Mouse (Mus musculus) right cerebral cortex, postnatal 25 days (tissue): Measurements from ENCODE around the gene Fhl1.

Experiments
- DNase-seq: peaks from one replicate; pipeline ENCODE4 v3.0.0; 2022

Fhl1 gene

DNA sequence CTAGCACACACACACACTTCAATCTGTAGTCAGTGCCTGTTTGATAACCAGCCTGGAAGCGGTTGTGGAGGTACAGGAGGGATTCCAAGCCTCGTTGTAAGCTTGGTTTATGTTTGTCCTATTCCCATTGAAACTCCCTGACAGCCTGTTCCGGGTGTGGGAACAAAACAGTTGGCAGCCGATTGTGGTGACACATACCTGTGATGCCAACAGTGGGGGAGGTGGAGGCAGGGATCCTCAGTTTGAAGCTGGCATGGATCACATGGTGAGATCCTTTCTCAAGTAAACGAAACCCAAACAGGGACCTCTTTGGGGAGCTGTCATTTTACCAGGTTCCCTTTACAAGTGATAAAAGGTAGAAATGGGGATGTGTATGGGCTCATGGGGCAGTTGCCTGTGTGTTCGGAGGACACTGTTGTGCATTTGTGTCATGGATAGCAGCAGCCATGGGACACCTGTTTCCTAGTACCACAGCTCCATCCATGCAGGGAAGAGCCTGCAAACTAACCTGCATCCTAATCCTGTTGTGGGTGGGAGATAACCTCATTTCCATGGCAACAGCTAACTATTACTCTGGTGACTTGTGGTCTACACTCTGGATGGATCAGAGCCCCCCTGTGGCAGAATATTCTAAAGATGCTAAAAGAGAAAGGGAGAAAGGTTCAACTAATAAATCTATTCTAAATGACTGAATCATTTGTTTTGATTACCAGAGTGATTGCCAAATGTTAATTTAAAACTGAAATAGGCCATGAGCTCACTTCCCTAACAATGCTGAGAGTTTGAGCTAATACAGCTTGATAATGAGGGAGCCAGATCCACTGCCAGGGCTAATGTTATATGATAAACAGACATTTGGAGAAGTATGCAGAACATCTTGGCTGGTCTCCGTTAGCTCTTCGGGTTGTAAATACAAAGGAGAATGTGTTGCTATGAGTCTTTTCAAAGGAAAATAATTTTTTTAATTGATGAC, 22.0 kb downstream of the Fhl1 start:
- peak; percentile 20 for DNase-seq

DNA sequence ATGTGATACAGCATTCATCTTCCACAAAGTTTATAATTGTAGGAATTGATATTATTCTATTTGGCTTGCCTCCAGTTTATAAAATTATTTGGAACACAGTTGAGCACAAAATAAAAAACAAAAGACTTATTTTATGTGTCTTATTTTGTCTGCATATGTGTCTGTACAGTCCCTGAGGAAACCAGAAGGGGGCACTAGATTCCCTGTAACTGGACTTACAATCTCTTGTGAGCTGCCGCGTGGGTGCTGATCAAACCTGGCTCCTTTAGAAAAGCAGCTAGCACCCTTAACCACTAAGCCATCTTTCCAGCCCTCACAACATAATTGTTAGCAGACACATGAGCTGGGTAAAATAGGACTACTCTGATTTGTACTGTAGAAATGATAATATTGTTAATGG, 24.1 kb downstream of the Fhl1 start:
- DNase-seq: peak; percentile 4

DNA sequence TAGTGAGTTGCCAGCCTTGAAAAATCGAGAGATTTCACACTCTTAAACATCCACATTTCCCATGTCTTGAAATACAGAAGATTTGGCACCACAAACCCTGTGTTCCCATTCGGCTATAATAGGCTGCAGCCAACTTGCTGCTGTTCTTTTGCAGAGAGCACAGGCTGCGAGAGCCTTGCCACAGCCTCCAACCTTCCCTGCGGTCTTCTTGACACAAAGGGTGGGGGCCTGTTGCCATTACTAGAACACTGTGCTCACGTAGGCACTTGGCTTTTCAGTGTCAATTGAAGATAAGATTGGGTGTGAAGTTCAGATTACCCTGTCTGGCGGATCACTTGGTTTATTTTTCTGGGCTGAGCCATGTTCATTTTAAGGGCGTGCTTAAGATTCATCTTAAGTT, 24.8 kb downstream of the Fhl1 start:
- no peak for DNase-seq

DNA sequence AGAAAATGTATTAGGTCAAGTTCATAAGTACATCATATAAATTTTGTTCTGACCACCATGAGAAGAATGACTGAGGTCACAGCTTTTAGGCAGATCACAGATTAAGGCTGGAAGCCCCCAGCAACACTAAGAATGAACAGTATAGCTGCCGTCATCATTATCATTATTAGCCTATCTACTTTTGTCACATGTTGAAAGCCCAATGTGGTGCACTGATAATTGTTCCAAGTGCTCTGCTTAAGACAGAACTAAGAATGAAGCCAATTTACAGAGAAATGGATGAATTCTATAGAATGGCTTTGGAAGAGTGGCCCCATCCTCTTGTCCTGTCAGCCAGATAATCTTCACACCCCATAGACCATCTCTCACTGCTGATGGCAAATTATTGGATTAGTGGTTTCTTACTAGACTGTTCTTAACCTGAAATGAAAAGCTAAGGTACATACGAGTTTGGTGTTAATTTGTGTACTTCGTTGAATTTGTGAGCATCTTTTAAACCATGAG, 28.7 kb downstream of the Fhl1 start:
- no peak for DNase-seq

DNA sequence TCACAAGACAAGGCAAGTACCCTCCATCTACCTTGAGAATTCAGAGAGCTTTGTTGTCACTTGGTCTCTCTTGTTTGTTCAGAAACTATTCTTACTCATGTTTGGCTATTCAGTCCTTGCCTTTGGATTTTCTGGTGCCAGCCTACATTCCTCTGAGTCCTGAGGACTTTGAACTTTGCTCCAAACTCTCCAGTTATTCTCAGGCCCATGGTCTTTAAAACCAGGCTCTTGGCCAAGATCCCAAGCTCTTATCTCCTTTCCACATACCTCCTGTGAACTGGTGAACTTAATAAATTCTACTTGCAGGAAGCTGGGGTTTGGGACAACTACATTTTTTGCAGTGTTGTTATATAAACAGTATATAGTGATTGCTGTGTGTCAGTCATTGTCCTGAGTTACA, 38.3 kb downstream of the Fhl1 start:
- no peak for DNase-seq

DNA sequence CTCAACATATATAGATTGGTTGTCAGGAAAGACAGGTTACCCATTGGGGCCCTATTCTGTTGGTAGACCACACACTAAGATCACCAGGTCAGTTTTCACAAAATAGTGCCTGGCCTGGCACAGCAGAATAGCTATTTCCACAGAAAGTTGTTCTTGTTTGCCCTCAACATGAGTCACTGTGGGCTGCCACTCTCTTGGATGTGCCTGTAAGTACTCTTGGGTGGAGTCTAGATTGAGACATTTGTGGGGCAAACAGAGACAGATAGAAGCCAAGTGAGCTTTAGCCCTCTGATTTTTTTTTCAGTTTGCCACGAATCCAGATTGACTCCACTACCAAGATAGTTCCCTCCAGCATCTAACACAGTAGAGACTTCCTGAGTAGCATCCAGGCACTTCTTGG, 40.2 kb downstream of the Fhl1 start:
- DNase-seq: no peak

DNA sequence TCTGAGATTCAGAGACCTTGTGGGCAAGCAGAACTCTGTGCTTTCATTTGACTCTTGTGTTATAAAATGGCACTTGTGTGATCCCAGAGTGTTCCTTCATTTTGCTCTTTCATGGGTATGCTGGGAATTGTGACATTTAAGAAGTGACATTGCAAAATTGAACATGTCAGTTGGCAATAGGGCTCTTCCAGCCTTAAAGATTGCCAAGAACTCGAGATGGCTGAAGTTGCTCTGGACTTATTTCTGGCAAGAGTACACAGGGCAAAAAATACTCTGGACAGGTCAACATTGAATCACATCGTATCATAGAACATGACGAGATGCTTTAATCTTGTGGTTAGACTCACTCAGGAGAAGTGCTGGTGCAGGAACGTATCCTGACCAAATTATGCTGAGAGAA, 41.7 kb downstream of the Fhl1 start:
- DNase-seq: no peak

DNA sequence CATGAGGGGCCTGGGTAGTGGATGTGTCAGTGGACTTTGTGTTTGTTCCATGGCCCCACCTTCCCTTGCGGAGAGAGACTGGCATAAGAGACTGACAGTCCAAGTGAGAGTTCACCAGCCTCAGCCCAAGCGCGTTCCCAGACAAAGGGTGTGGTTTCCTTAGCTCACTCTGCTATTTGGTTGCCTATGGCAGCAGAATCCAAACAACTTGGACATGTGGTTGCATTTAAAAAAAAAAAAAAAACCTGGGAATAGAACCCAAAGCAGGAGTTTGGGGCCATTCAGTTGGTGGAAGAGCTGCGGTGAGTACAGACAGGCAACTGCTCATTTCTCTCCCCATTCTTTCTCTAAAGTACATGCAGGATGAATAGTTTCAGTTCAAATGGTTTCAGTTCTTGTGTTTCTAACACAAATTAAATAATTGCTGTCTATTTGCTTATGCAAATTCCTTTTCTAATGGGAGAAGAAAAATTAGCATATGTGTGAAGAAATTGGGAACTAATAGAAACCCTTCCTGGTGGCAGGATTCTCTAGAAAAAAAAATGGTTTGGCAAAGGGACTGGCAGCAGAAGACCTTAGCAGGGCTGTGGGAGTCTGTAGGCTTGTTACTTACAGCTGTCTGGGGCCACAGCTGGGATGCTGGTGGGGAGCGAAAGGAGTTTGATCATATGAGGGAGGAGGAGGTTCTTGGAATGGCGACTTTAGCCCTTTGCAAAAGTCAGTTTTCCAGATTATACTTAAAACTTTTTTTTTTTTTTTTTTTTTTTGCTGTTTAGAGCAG, 54.9 kb downstream of the Fhl1 start:
- no peak for DNase-seq

DNA sequence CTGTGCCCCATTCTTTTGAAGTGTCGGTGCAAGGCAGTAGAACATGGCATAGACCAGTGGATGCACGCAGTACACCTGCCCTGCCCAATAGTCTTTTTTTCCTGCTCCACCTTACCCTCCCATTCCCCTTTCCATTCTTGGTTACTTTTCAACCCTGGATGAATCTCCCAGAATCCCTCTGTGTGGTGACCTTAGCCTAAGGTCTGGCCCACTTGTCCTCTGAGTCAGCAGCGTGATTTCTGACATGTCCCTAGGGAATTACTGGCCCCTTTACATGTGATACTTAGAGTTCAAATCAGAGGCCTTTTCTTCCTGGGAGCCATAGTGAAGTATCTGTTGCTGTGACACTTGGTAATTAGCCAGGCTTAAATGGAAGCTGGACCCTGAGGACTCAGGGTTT, 55.9 kb downstream of the Fhl1 start:
- DNase-seq: no peak

DNA sequence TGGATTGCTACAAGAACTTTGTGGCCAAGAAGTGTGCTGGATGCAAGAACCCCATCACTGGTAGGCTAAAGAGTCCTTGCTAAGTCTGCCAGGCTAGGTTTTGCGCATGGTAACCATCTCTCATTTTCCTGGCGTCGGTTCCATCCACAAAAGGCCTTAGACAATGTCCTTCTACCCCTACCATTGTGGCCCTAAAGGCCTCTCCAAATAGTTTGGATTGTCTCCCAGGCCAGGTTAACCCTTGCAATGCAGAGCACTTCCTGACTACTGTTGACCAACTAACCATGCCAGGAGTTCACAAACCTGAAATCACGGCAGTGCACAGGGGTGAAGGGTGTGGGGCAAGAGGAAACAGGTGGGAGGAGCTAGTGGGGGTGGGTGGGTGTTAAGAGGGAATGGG, 59.0 kb downstream of the Fhl1 start:
- DNase-seq: no peak

DNA sequence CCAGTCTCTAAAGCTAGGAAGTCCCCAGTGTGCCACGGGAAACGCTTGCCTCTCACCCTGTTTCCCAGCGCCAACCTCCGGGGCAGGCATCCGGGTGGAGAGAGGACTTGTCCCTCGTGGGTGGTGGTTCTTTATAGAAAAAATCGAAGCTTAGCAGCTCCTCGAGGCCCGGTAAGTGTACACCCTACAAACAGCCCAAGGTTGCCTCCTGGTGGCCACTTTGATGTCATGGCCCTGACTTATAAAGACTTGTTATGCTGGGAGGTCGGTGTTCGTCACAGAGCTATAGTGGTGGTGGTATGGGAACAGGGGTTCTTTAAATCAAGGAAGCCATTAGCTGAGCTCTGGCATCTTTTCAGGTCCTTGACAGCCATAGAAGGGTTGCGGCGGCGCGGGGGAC, 59.7 kb downstream of the Fhl1 start:
- DNase-seq: peak; percentile 11

DNA sequence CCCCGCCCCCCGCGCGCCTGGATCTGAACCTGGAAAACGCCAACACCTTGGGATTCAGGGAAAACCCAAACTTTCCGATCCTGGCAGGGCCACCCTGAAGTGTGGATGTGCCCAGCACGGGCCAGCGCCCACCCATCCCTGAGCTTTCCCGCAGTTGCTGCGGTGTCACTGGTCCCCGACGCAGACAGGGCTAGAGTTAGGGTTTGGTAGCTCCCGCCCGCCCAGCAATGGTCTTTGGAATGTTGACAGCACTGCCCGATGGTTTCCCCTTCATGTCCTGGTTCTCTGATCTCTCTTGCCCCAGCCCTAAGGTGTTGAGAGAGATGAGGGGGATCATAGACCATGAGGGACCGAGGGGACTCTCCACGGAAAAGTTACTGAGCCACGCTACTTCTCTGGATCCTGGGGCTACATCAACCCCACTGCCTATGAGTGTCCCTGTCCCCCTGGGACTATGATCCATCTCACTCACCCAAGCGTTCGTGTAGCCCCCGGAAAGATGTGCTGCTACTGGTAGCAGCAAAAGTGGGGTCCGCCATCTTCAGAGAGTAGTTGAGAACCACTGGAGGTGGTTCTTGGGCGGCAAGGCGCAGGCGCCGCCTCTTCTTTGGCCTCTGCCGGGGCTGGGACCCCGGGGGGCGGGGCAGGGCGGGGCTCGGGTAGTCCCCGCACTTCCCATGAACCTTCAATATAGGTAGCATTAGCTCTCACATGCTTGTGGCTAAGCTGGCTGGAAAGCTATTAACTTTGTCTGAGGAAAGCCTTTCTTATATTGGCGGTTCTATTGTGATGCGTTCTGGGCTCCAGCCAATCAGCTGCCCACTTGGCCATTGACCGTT, 90.4 kb downstream of the Fhl1 start, which contains the start of gene Map7d3:
Gene Map7d3, minus strand, starts transcription at position 562 of the 839 bp plus-strand sequence.
- no peak for DNase-seq

DNA sequence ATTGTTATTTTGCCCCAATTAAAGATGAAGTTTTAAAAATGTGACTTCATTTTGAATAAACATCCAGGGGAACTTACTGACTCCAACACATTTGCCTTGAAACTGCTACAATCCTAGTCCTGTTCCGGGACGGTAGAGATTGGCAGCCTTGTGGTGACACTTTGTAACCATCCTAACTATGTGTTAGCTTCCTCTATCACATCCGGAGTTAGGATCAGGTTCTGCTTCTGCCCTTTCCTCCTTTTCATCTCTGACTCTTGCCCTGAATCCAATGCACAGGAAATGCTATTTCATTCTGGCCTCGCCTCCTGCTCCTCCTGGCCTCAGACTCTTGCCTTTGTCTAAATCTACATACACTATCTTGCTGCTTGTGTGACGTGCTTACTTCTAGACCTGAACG, 95.9 kb downstream of the Fhl1 start:
- DNase-seq: no peak

DNA sequence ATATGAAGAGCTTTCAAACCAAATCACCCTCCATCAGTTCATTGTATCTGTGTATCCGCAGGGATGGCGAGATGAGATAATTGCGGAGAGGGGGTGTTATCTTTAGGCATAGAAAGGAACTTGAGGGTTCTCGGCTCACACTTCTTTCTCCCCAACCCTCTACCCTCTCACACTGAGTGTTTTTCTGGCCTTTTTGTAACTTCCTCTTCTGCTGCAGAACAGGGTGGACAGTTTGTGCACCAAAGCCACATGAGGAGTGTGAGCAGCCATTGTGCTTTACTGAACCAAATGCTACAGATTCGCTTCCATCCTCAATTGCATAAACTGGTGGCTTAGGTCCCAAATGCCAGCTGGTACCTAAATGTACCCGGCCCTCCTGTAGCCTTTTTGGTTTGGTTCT, 104.3 kb downstream of the Fhl1 start:
- no peak for DNase-seq

DNA sequence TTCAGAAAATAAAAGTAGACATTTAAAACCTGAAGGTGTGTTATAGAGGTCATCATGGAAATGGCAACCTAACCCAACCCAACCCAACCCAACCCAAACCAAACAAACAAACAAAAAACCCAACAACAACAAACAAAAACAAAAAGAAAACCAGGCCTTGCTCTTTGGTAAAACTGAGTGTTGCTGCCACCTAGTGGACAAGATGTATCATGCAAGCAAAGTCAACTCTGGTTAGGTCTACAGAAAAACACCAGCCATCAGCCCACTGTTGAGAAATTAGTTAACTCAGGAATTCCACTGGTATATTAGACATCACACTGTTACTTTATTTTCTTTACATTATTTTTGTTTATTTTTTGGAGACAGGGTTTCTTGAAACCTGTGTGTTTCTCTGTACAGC, 107.8 kb downstream of the Fhl1 start:
- DNase-seq: no peak

DNA sequence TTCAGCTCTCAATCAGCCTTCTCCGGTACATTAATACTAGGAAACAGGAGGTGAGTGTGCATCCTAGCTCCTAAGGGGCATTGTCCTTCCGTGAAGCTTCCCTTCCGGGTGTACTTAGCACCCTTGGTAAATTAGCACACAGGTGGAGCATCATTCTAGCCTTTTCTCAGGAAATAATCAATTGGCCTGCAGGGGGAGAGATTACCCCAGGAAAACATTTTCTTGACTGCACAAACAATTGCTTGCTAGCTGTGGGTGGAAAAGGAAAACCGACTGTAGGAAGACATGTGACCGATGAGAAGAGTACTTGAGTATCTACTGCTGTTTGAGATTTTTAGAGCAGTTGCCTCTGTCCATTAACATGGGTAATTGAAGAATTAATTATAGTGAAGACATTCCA, 109.7 kb downstream of the Fhl1 start:
- DNase-seq: no peak
